Mouse (Mus musculus): ENCODE data around the gene Asxl1.

DNA sequence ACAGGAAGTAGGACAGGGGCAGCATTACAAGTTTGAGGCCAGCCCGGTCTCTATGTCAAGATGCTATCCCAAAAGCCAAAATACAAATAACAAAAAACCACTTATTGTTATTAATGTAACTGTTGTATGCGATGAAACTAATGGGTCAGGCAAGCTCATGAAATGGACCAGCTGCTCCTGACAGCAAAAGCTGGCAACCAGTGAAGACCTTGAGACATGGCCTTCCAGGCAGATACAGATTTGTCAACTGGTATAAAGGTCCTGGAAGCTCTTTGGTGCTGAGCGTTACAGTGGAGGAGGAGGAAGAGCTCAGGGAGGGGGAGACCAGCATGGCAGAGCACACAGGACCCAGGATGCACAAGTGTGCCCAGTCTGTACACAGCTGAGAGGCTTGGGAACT is 102.1 kb downstream of the Asxl1 start:
- TF ChIP-seq GATA1 (IDR thresholded peaks at IDR 0.05; ENCODE audit: low read depth, low read length) = no peak
- no peak for TF ChIP-seq MAZ (IDR thresholded peaks at IDR 0.05; ENCODE audit: low read depth, low read length)
- TF ChIP-seq POLR2A (IDR thresholded peaks at IDR 0.05; ENCODE audit: control insufficient read depth in 1 of 2, insufficient read depth in 1 of 2, low read depth in 1 of 2, low read length in 2 of 2, poor library complexity in 1 of 2) = no peak
- TF ChIP-seq MXI1 (IDR thresholded peaks at IDR 0.05; ENCODE audit: low read depth, low read length) = no peak
- no peak for TF ChIP-seq TAL1 (IDR thresholded peaks at IDR 0.05; ENCODE audit: low read length)
- TF ChIP-seq CTCF (IDR thresholded peaks at IDR 0.05 in 2 of 3, conservative IDR thresholded peaks at IDR 0.05 in 1 of 3; ENCODE audit: control insufficient read depth in 1 of 3, insufficient read depth in 1 of 3, low read depth in 2 of 3, low read length in 3 of 3, poor library complexity in 1 of 3, severe bottlenecking in 1 of 3) = no peak
- no peak for TF ChIP-seq ETS1 (IDR thresholded peaks at IDR 0.05; ENCODE audit: low read depth, low read length)
- no peak for TF ChIP-seq E2F4 (IDR thresholded peaks at IDR 0.05; ENCODE audit: borderline replicate concordance, low read depth, low read length)
- no peak for TF ChIP-seq ELF1 (IDR thresholded peaks at IDR 0.05; ENCODE audit: low read depth, low read length)
- TF ChIP-seq BHLHE40 (IDR thresholded peaks at IDR 0.05; ENCODE audit: borderline replicate concordance, low read depth, low read length) = no peak
- no peak for TF ChIP-seq EP300 (IDR thresholded peaks at IDR 0.05; ENCODE audit: low read depth in 1 of 2, low read length in 2 of 2)
- TF ChIP-seq HCFC1 (IDR thresholded peaks at IDR 0.05; ENCODE audit: low read depth, low read length) = no peak
- TF ChIP-seq ZC3H11A (IDR thresholded peaks at IDR 0.05; ENCODE audit: low read depth, low read length) = no peak

Data from MEL (cell line).